Mouse (Mus musculus) hematopoietic multipotent progenitor cell, adult 10-12 weeks (in vitro differentiated cells): Measurements from ENCODE around the gene 4930503E14Rik. TPM values are rescaled to one million over a fixed set of nuclear protein-coding genes. Genes with fewer than 3 reads are reported as not detected.

Experiments
- polyA plus RNA-seq: library from polyadenylated mRNA; stranded (reverse); fragments of >175 nt; gene quantifications from 2 replicates; pipeline ENCODE4 v1.2.3, GENCODE M21; 2012; ENCODE audit warnings: low replicate concordance

4930503E14Rik gene
- polyA plus RNA-seq = not detected in 2 replicates

GRCm38 (mm10) chr14:44213154-44213553, at the start of gene 4930503E14Rik:
Gene 4930503E14Rik, minus strand, starts transcription at chr14:44213254.

GRCm38 (mm10) chr14:44197361-44197760, 15.7 kb downstream of the 4930503E14Rik start, which contains the start of gene Gm8212:
Gene Gm8212, plus strand, starts transcription at chr14:44197661.

GRCm38 (mm10) chr14:44123551-44123950, 89.5 kb downstream of the 4930503E14Rik start, which contains the start of gene Gm3327:
Gene Gm3327, plus strand, starts transcription at chr14:44123851.

Other genes with a start within 250 kb of the 4930503E14Rik start
- not detected in 2 replicates for gene Ang6, start 211.0 kb downstream of the 4930503E14Rik start, polyA plus RNA-seq
- gene Ear2, start 110.6 kb downstream of the 4930503E14Rik start, polyA plus RNA-seq = 3.3 and 6.2 TPM in 2 replicates
- not detected in 2 replicates for gene Gm3327, start 89.4 kb downstream of the 4930503E14Rik start, polyA plus RNA-seq
- not detected in 2 replicates for gene Gm8212, start 15.6 kb downstream of the 4930503E14Rik start, polyA plus RNA-seq
- not detected in 2 replicates for gene Gm8220, start 72.3 kb upstream of the 4930503E14Rik start, polyA plus RNA-seq
- not detected in 2 replicates for gene Gm5930, start 125.3 kb upstream of the 4930503E14Rik start, polyA plus RNA-seq
- gene Gm8229, start 152.1 kb upstream of the 4930503E14Rik start, polyA plus RNA-seq = not detected in 2 replicates
- gene Gm3371, start 197.4 kb upstream of the 4930503E14Rik start, polyA plus RNA-seq = not detected in 2 replicates
- not detected in 2 replicates for gene Gm8232, start 220.4 kb upstream of the 4930503E14Rik start, polyA plus RNA-seq